8 mouse cellular contexts compared by ENCODE assay signal in genomic region chr4:94603031-94603629, GRCm38 (mm10). TPM values are rescaled to one million over a fixed set of nuclear protein-coding genes. Genes with fewer than 3 reads are reported as not detected.
DNase-seq lines count a peak whose midpoint lies in the region; ATAC-seq lines count a peak whose summit lies in the region.

Gene Plaa (minus strand): TSS chr4:94603244.

- H3K4me2 ChIP-seq in hindbrain, embryonic 13.5 days, result peak within 1 kb of the TSS; percentile 85

- no peaks in the 10 kb centered on the region for H3K27me3 ChIP-seq in hindbrain, embryonic 13.5 days

- peak; percentile 99 for ATAC-seq in hindbrain, embryonic 13.5 days (ENCODE audit: low FRiP score)

- DNase-seq in NIH3T3 (ENCODE audit: low read depth), result peak; percentile 98
- peak; percentile 95 to 96 for DNase-seq in cerebellum, postnatal 10 days
- DNase-seq in frontal cortex, postnatal 14 days (ENCODE audit: low spot score in 2 of 2), result peak; percentile 87 to 90
- peak; percentile 86 to 98 for DNase-seq in layer of hippocampus, postnatal 25 days (ENCODE audit: extremely low spot score in 1 of 2, low spot score in 1 of 2)
- DNase-seq in lung, postnatal 25 days (ENCODE audit: low spot score), result peak; percentile 91
- DNase-seq in retina, embryonic 14.5 days (ENCODE audit: low spot score), result peak; percentile 95
- peak; percentile 92 for DNase-seq in thymus, postnatal 4 days

- H3K9me3 ChIP-seq in hindbrain, embryonic 13.5 days, result no peaks in the 10 kb centered on the region

- H3K4me3 ChIP-seq in hindbrain, embryonic 13.5 days, result peak within 1 kb of the TSS; percentile 98

- H3K4me1 ChIP-seq in hindbrain, embryonic 13.5 days (replicated peaks), result peaks cover 23% of the 10 kb centered on the region

- WGBS in hindbrain, embryonic 13.5 days, result under 1% methylated on average over 59 of the region's 61 CpGs

- H3K27ac ChIP-seq in hindbrain, embryonic 13.5 days, result peak within 1 kb of the TSS; percentile 95

- peak within 1 kb of the TSS; percentile 96 for H3K9ac ChIP-seq in hindbrain, embryonic 13.5 days

- H3K36me3 ChIP-seq in hindbrain, embryonic 13.5 days, result no peaks in the 10 kb centered on the region

RNA-seq across cellular contexts. Expression of gene Plaa, which starts in this region (rescaled TPM):
- polyA plus RNA-seq in hindbrain, embryonic 13.5 days (2015; fragmentation: Nextera tagmentation; extraction: Ambion mirVana), result 81.0 and 82.7 TPM in 2 replicates
- total RNA-seq in layer of hippocampus, postnatal 25 days (2021), result 10 to 100 TPM; 44.6 to 47.8 TPM

Comparison
In these comparisons a context has a peak if more than half of its experiments do, and no peak if none do; other contexts are left out.
1. Peak in every context shown above with its lines: DNase-seq, ATAC-seq, H3K4me3 ChIP-seq and H3K27ac ChIP-seq.